Mouse (Mus musculus) neural tube, embryonic 11.5 days (tissue): ENCODE data around the gene Ipcef1. TPM values are rescaled to one million over a fixed set of nuclear protein-coding genes. Genes with fewer than 3 reads are reported as not detected.

Source experiments
- ATAC-seq: fragments of 200-750 bp; cut with Nextera tagmentation; 2 replicates; pipeline ENCODE4 v1.8.0; 2017; ENCODE audit warnings: moderate number of reproducible peaks, mild to moderate bottlenecking, moderate TSS enrichment, moderate library complexity; ENCODE audit not compliant: insufficient read depth, low FRiP score, low TSS enrichment
- DNase-seq: peaks from one replicate; pipeline ENCODE4 v3.0.0-alpha.2; 2015; ENCODE audit warnings: low spot score
- H3K27ac ChIP-seq: fragments of 300-500 bp; sonication (generic); 2 replicates; pipeline ENCODE4 v1.5.1; 2014; ENCODE audit warnings: low read depth, mild to moderate bottlenecking, low read length
- H3K27me3 ChIP-seq: fragments of 300-500 bp; sonication (generic); 2 replicates; pipeline ENCODE4 v1.6.1; 2014; ENCODE audit warnings: mild to moderate bottlenecking, low read length, mixed read lengths; ENCODE audit not compliant: control insufficient read depth, insufficient read depth
- H3K36me3 ChIP-seq: fragments of 300-500 bp; sonication (generic); 2 replicates; pipeline ENCODE4 v1.6.1; 2014; ENCODE audit warnings: mild to moderate bottlenecking, low read length, moderate library complexity, mixed read lengths; ENCODE audit not compliant: control insufficient read depth, insufficient read depth
- H3K4me1 ChIP-seq: fragments of 300-500 bp; sonication (generic); 2 replicates; pipeline ENCODE4 v1.6.1; 2014; ENCODE audit warnings: low read length, mixed read lengths; ENCODE audit not compliant: control insufficient read depth, insufficient read depth
- H3K4me2 ChIP-seq: fragments of 300-500 bp; sonication (generic); 2 replicates; pipeline ENCODE4 v1.6.1; 2014; ENCODE audit warnings: low read depth, mild to moderate bottlenecking, moderate library complexity
- H3K4me3 ChIP-seq: fragments of 300-500 bp; sonication (generic); 2 replicates; pipeline ENCODE4 v1.5.1; 2014; ENCODE audit warnings: low read depth, low read length
- H3K9ac ChIP-seq: fragments of 300-500 bp; sonication (generic); 2 replicates; pipeline ENCODE4 v1.6.1; 2014; ENCODE audit warnings: mild to moderate bottlenecking, low read length
- H3K9me3 ChIP-seq: fragments of 300-500 bp; sonication (generic); 2 replicates; pipeline ENCODE4 v1.6.1; 2016; ENCODE audit warnings: low read length; ENCODE audit not compliant: control insufficient read depth
- WGBS: fragments of 180-500 bp; shearing (Covaris S2); extraction: QIAGEN DNeasy Blood & Tissue Kit; methylation state at CpG from one replicate; pipeline ENCODE4 v1.1.7; 2014; 5-methylcytosine and 5-hydroxymethylcytosine counted together
- polyA plus RNA-seq: library from polyadenylated mRNA; unstranded; fragments of >200 nt; fragmentation: Nextera tagmentation; extraction: Ambion mirVana; gene quantifications from 2 replicates; pipeline ENCODE4 v1.2.1, GENCODE M21; 2014

Ipcef1 gene
- polyA plus RNA-seq = 0.09 and 0.23 TPM in 2 replicates

DNA sequence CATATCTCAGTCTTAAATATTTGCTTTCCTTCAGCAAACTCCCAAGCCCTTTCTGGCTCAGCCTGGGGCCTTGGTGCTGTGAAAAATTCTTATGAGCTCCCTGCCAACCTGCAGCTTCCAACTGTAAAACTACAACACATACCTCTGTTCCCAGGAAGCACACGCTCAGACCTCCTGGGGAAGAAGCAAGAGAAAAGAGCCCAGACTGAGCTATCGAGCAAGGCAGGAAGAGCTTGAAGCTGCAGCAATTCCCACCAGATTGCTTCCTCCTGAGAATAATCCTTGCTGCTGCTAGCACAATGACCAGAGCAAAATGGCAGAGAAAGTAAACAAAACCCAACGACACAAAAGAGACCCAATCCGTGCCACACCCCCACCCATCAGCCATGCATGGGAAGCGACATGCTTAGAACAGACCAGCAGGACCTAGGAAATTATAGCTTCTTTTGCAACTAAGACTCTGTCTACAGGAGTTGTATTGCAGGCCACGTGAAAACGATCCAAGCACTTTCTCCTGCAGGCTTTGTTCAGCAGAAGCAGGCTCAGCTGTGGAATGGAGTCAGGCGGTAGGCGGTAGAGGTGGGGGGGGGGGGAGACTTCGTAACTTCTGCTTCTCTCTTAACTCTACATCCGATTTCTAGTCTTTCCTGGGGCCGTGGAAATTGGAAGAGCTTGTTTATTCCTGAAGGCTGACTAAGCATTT, at the start of gene Ipcef1:
TSS of gene Ipcef1 (minus strand) at position 164 of the 703 bp plus-strand sequence.
- DNase-seq (no peak), ATAC-seq (peak; percentile 53; the same call in 1 of the 2 replicates)
- Histone ChIP-seq H3K9me3 (no peaks in the 10 kb centered on the region), H3K4me3 (no peak within 1 kb of the TSS), H3K27me3 (no peaks in the 10 kb centered on the region), H3K4me1 (no peaks in the 10 kb centered on the region; the same call in 1 of the 2 replicates), H3K27ac (no peak within 1 kb of the TSS), H3K4me2 (peak within 1 kb of the TSS; percentile 25; the same call in 1 of the 2 replicates), H3K36me3 (no peaks in the 10 kb centered on the region), H3K9ac (no peak within 1 kb of the TSS; the same call in 1 of the 2 replicates)
- 31% methylated on average over 12 of the region's 12 CpGs for WGBS

DNA sequence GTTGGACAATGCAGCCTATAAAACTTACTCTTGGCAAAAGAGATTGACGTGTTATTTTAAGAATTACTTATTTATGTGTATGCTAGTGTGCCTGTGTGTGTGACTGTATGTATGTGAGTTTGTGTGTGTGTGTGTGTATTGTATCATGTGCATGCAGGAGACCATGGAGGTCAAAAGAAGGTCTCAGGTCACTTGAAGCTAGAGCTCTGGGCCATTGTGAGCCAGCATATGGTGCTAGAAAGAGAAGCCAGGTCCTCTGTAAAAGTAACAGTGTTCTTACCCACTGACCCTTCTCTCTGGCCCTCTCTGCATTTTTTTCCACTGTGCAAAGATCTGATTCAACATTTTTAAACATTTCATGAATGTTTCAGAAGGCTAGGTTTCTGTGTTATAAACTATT, 25.7 kb upstream of the Ipcef1 start:
- H3K9ac ChIP-seq = no peak overlapping the region
- no peak overlapping the region for H3K27ac ChIP-seq
- H3K27me3 ChIP-seq = no peaks in the 10 kb centered on the region
- 90% methylated on average over 1 of the region's 1 CpGs for whole genome bisulfite sequencing
- ATAC-seq (no peak), DNase-seq (no peak)
- H3K4me1 ChIP-seq = no peaks in the 10 kb centered on the region
- H3K36me3 ChIP-seq = no peaks in the 10 kb centered on the region
- no peaks in the 10 kb centered on the region for H3K9me3 ChIP-seq
- H3K4me3 ChIP-seq = no peak overlapping the region
- H3K4me2 ChIP-seq = no peak overlapping the region

DNA sequence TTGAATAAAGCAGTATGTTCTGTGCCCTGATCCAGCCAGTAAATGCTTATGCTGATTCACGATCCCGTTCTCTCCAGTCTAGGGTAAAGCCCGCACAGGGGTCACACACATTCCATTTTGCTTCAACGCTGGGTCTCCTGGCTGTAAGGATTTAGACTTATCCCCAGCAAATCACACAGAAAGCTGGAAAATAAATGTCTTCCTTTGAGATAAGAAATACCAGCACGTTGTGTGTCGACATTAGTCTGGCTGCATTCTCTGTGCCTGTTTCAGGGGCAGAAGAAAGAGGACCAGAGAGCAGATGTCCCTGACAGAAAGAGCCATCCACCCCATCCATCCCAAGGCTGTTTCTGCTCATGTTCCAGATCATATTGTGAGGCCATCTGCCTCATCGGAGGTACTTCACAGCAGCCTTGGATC, 25.1 kb upstream of the Ipcef1 start:
- H3K4me3 ChIP-seq = no peak overlapping the region
- H3K27me3 ChIP-seq = no peaks in the 10 kb centered on the region
- ATAC-seq = no peak
- H3K4me1 ChIP-seq = no peaks in the 10 kb centered on the region
- no peak overlapping the region for H3K9ac ChIP-seq
- H3K4me2 ChIP-seq = no peak overlapping the region
- WGBS = 74% methylated on average over 7 of the region's 7 CpGs
- H3K9me3 ChIP-seq = no peaks in the 10 kb centered on the region
- DNase-seq = no peak
- H3K27ac ChIP-seq = no peak overlapping the region
- H3K36me3 ChIP-seq = no peaks in the 10 kb centered on the region

DNA sequence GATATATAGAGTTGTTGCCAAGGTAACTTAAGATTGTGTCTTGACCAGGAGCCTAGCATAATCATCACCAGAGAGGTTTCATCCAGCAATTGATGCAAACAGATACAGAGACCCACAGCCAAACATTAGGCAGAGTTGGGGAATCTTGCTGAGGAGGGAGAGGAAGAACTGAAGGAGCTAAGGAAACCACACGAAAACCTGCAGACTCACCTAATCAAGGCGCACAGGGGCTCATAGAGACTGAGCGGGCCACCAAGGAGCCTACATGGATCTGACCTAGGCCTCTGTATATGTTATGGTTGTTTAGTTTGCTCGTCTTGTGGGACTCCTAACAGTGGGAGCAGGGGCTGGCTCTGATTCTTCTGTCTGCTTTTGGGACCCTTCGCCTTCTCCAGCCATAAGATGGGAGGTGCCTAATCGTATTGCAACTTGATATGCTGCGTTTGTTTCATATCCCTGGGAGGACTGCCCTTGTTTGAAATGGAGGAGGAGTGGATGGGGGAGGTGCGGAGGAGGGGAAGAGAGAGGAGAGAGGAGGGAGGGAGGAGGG, 24.5 kb upstream of the Ipcef1 start:
- H3K9ac ChIP-seq = no peak overlapping the region
- ATAC-seq = peak; percentile 29; the same call in 1 of the 2 replicates
- H3K4me2 ChIP-seq = no peak overlapping the region
- 60% methylated on average over 7 of the region's 8 CpGs for WGBS
- no peak overlapping the region for H3K4me3 ChIP-seq
- H3K9me3 ChIP-seq = no peaks in the 10 kb centered on the region
- H3K36me3 ChIP-seq = no peaks in the 10 kb centered on the region
- DNase-seq = peak; percentile 21
- no peak overlapping the region for H3K27ac ChIP-seq
- H3K27me3 ChIP-seq = no peaks in the 10 kb centered on the region
- H3K4me1 ChIP-seq = no peaks in the 10 kb centered on the region

DNA sequence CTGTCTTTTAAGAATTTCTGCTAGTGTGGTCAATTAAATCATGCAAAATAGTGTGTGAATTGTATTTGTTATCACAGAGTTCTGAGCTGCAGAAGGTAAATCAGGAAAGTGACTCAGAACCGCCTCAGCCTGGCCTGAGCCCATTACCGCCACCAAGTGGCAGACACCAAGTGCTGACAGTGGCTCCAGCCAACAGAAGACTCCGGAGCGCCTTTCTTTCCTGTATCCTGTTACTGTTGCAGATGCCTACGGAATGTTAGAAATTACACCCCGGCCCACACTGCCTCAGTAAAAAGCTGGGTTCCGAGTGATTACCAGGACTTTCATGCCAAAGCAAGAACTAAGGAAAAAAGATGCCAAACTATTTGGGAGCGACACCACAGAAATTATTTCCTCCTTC, 23.9 kb upstream of the Ipcef1 start:
- Histone ChIP-seq H3K4me2 (no peak overlapping the region), H3K4me3 (no peak overlapping the region), H3K4me1 (no peaks in the 10 kb centered on the region), H3K36me3 (no peaks in the 10 kb centered on the region), H3K9ac (no peak overlapping the region), H3K9me3 (no peaks in the 10 kb centered on the region), H3K27ac (no peak overlapping the region), H3K27me3 (no peaks in the 10 kb centered on the region)
- 11% methylated on average over 8 of the region's 8 CpGs for WGBS
- ATAC-seq = peak; percentile 80; the same call in 1 of the 2 replicates
- DNase-seq = peak; percentile 62

DNA sequence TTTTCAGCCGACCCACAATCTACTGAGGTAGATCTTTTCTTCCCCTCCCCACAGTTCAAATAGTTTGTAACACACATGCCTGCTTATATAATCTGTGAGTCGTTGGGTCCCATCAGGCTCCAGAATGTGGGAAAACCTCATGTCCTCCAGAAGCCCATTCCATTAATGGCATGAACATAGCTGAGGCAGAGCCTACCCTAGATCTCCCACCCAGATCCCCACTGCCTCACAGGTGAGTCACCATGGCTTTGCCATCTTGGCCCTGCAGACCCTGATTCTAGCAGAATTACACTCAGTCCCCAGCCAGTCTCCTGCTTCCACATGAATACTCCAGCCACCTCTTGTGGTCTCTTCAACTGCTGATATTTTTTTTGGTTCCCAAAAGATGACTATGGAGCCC, 23.4 kb upstream of the Ipcef1 start:
- Histone ChIP-seq H3K36me3 (no peaks in the 10 kb centered on the region), H3K4me2 (no peak overlapping the region), H3K27ac (no peak overlapping the region), H3K4me3 (no peak overlapping the region), H3K4me1 (no peaks in the 10 kb centered on the region), H3K9me3 (no peaks in the 10 kb centered on the region), H3K27me3 (no peaks in the 10 kb centered on the region), H3K9ac (no peak overlapping the region)
- ATAC-seq = no peak
- no peak for DNase-seq
- 91% methylated on average over 2 of the region's 2 CpGs for WGBS

DNA sequence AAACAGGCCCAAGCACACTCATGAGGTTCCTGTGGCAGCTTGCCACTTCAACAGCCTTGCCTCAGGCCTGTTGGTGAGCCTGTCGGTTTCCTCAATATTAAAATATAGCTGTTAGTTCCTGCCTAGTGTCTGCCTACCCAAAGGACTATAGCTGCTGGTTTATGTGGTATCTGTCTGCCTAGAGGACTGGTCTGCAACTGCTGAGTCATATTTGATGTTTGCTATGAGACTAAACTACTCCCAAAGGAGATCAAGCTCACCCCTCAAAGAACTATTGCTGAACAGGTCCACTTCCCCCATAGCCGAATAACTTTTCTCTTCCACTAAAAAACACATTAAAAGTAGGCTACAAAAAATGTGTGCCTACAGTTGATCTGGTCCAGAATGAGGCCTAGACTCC, 22.0 kb upstream of the Ipcef1 start:
- no peak overlapping the region for H3K9ac ChIP-seq
- ATAC-seq (no peak), DNase-seq (no peak)
- H3K9me3 ChIP-seq = no peaks in the 10 kb centered on the region
- H3K4me3 ChIP-seq = no peak overlapping the region
- no peak overlapping the region for H3K27ac ChIP-seq
- H3K27me3 ChIP-seq = no peaks in the 10 kb centered on the region
- no peaks in the 10 kb centered on the region for H3K4me1 ChIP-seq
- H3K36me3 ChIP-seq = no peaks in the 10 kb centered on the region
- 80% methylated on average over 2 of the region's 2 CpGs for WGBS
- no peak overlapping the region for H3K4me2 ChIP-seq

DNA sequence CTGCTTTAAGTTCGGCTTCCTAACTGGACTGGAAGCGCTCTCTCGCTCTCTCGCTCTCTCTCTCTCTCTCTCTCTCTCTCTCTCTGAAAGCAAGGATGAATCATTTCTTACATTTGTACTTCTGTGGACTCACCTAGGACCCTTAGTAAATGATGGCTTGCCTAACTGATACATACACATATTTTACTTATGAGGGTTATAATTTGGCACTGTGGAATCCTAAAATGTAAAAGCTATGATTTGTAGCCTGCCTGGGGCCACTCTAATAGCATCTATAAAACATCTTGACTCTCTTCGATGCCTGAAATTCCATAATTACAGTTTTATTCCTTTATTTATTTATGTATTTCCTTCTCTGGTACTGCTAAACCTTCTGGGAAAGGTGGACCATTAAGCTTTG, 18.6 kb upstream of the Ipcef1 start:
- Histone ChIP-seq H3K4me1 (no peaks in the 10 kb centered on the region), H3K9me3 (no peaks in the 10 kb centered on the region), H3K9ac (no peak overlapping the region), H3K27ac (no peak overlapping the region), H3K27me3 (no peaks in the 10 kb centered on the region), H3K4me3 (no peak overlapping the region), H3K4me2 (no peak overlapping the region), H3K36me3 (no peaks in the 10 kb centered on the region)
- 84% methylated on average over 5 of the region's 5 CpGs for WGBS
- DNase-seq (no peak), ATAC-seq (no peak)
